Mouse (Mus musculus): ENCODE data around the gene Gm20388. TPM values are rescaled to one million over a fixed set of nuclear protein-coding genes. Genes with fewer than 3 reads are reported as not detected.
"Not testable (repeated sequence)": the region's sequence is repeated elsewhere in the genome, so short reads cannot be mapped to it uniquely, and the experiment has no call there.

The Gm20388 gene
- polyA plus RNA-seq, 1 experiment = 10.6 TPM

GRCm38 (mm10) chr8:121660602-121661001, 1750.0 kb downstream of the Gm20388 start:
- Histone ChIP-seq H3K4me1 (ENCODE audit: control insufficient read depth, insufficient read depth, low read length) (no peaks in the 10 kb centered on the region), H3K27ac (ENCODE audit: control insufficient read depth, insufficient read depth, low read depth, low read length, poor library complexity) (no peak overlapping the region), H3K4me3 (replicated peaks; ENCODE audit: control insufficient read depth, low read depth, low read length) (no peak overlapping the region)
- no peak for TF ChIP-seq POLR2A (IDR thresholded peaks at IDR 0.05; ENCODE audit: borderline replicate concordance, control insufficient read depth, low read depth, low read length)
- no peak for TF ChIP-seq CTCF (IDR thresholded peaks at IDR 0.05; ENCODE audit: control insufficient read depth, insufficient read depth, low read length)
- 51% methylated on average over 15 of the region's 15 CpGs for WGBS

- H3K4me1 ChIP-seq (ENCODE audit: control insufficient read depth, insufficient read depth, low read length) = no peaks in the 10 kb centered on the region
- TF ChIP-seq POLR2A (IDR thresholded peaks at IDR 0.05; ENCODE audit: borderline replicate concordance, control insufficient read depth, low read depth, low read length) (no peak), CTCF (IDR thresholded peaks at IDR 0.05; ENCODE audit: control insufficient read depth, insufficient read depth, low read length) (no peak)
- no peak overlapping the region for H3K27ac ChIP-seq (ENCODE audit: control insufficient read depth, insufficient read depth, low read depth, low read length, poor library complexity)
- no peak overlapping the region for H3K4me3 ChIP-seq (replicated peaks; ENCODE audit: control insufficient read depth, low read depth, low read length)
- WGBS = 64% methylated on average over 18 of the region's 18 CpGs
Observed at GRCm38 (mm10) chr8:121661631-121662357, 1751.2 kb downstream of the Gm20388 start.

- H3K27ac ChIP-seq (ENCODE audit: control insufficient read depth, insufficient read depth, low read depth, low read length, poor library complexity) = no peak overlapping the region
- WGBS = 81% methylated on average over 12 of the region's 12 CpGs
- no peak overlapping the region for H3K4me3 ChIP-seq (replicated peaks; ENCODE audit: control insufficient read depth, low read depth, low read length)
- no peak for TF ChIP-seq CTCF (IDR thresholded peaks at IDR 0.05; ENCODE audit: control insufficient read depth, insufficient read depth, low read length)
- TF ChIP-seq POLR2A (IDR thresholded peaks at IDR 0.05; ENCODE audit: borderline replicate concordance, control insufficient read depth, low read depth, low read length) = no peak
- no peaks in the 10 kb centered on the region for H3K4me1 ChIP-seq (ENCODE audit: control insufficient read depth, insufficient read depth, low read length)
Observed at GRCm38 (mm10) chr8:121663101-121663500, 1752.5 kb downstream of the Gm20388 start.

GRCm38 (mm10) chr8:121665329-121665728, 1754.7 kb downstream of the Gm20388 start:
- WGBS = 3% methylated on average over 16 of the region's 16 CpGs

GRCm38 (mm10) chr8:121667936-121668500, 1757.4 kb downstream of the Gm20388 start:
- H3K4me3 ChIP-seq (replicated peaks; ENCODE audit: control insufficient read depth, low read depth, low read length); H3K4me1 ChIP-seq (ENCODE audit: control insufficient read depth, insufficient read depth, low read length); H3K27ac ChIP-seq (ENCODE audit: control insufficient read depth, insufficient read depth, low read depth, low read length, poor library complexity): not testable (repeated sequence)
- 59% methylated on average over 9 of the region's 9 CpGs for WGBS

More at GRCm38 (mm10) chr8:121665329-121665728, 1754.7 kb downstream of the Gm20388 start:
- no peak overlapping the region for H3K27ac ChIP-seq (ENCODE audit: control insufficient read depth, insufficient read depth, low read depth, low read length, poor library complexity)
- no peaks in the 10 kb centered on the region; the same call in 1 of the 2 replicates for H3K4me1 ChIP-seq (ENCODE audit: control insufficient read depth, insufficient read depth, low read length)
- H3K4me3 ChIP-seq (replicated peaks; ENCODE audit: control insufficient read depth, low read depth, low read length) = no peak overlapping the region
- TF ChIP-seq CTCF (IDR thresholded peaks at IDR 0.05; ENCODE audit: control insufficient read depth, insufficient read depth, low read length) (no peak), POLR2A (IDR thresholded peaks at IDR 0.05; ENCODE audit: borderline replicate concordance, control insufficient read depth, low read depth, low read length) (no peak)

GRCm38 (mm10) chr8:121668553-121668952, 1757.9 kb downstream of the Gm20388 start:
- WGBS = 10% methylated on average over 6 of the region's 6 CpGs

GRCm38 (mm10) chr8:121669208-121669607, 1758.6 kb downstream of the Gm20388 start:
- Histone ChIP-seq H3K27ac (ENCODE audit: control insufficient read depth, insufficient read depth, low read depth, low read length, poor library complexity) (no peak overlapping the region), H3K4me3 (replicated peaks; ENCODE audit: control insufficient read depth, low read depth, low read length) (no peak overlapping the region), H3K4me1 (ENCODE audit: control insufficient read depth, insufficient read depth, low read length) (no peaks in the 10 kb centered on the region; the same call in 1 of the 2 replicates)
- TF ChIP-seq CTCF (IDR thresholded peaks at IDR 0.05; ENCODE audit: control insufficient read depth, insufficient read depth, low read length) = no peak
- TF ChIP-seq POLR2A (IDR thresholded peaks at IDR 0.05; ENCODE audit: borderline replicate concordance, control insufficient read depth, low read depth, low read length) = no peak
- 11% methylated on average over 8 of the region's 8 CpGs for WGBS

More at GRCm38 (mm10) chr8:121668553-121668952, 1757.9 kb downstream of the Gm20388 start:
- Histone ChIP-seq H3K4me3 (replicated peaks; ENCODE audit: control insufficient read depth, low read depth, low read length) (no peak overlapping the region), H3K4me1 (ENCODE audit: control insufficient read depth, insufficient read depth, low read length) (no peaks in the 10 kb centered on the region; the same call in 1 of the 2 replicates), H3K27ac (ENCODE audit: control insufficient read depth, insufficient read depth, low read depth, low read length, poor library complexity) (no peak overlapping the region)
- TF ChIP-seq POLR2A (IDR thresholded peaks at IDR 0.05; ENCODE audit: borderline replicate concordance, control insufficient read depth, low read depth, low read length) (no peak), CTCF (IDR thresholded peaks at IDR 0.05; ENCODE audit: control insufficient read depth, insufficient read depth, low read length) (no peak)

GRCm38 (mm10) chr8:121673153-121673552, 1762.5 kb downstream of the Gm20388 start:
- no peak for TF ChIP-seq POLR2A (IDR thresholded peaks at IDR 0.05; ENCODE audit: borderline replicate concordance, control insufficient read depth, low read depth, low read length)
- no peak for TF ChIP-seq CTCF (IDR thresholded peaks at IDR 0.05; ENCODE audit: control insufficient read depth, insufficient read depth, low read length)
- Histone ChIP-seq H3K4me3 (replicated peaks; ENCODE audit: control insufficient read depth, low read depth, low read length) (no peak overlapping the region), H3K4me1 (ENCODE audit: control insufficient read depth, insufficient read depth, low read length) (no peaks in the 10 kb centered on the region; the same call in 1 of the 2 replicates), H3K27ac (ENCODE audit: control insufficient read depth, insufficient read depth, low read depth, low read length, poor library complexity) (no peak overlapping the region)
- WGBS = 54% methylated on average over 4 of the region's 4 CpGs

Data from bone marrow, adult 2 months (tissue).